Mouse (Mus musculus) MEL (cell line): ENCODE data around the gene Gm42417. TPM values are rescaled to one million over a fixed set of nuclear protein-coding genes. Genes with fewer than 3 reads are reported as not detected.

Experiments used
- DNase-seq: peaks from one replicate; pipeline ENCODE4 v3.0.0; 2011; ENCODE audit warnings: low read depth, low spot score
- H3K27ac ChIP-seq: 2 replicates; pipeline ENCODE4 v1.5.1; 2012; ENCODE audit warnings: low read depth, mild to moderate bottlenecking, control low read depth, low read length, moderate library complexity; ENCODE audit not compliant: control insufficient read depth
- H3K27me3 ChIP-seq, 2 experiments: fragments of 150-350 bp in 1 of 2; sonication (generic) in 1 of 2; 2 replicates each; pipeline ENCODE4 v1.6.1; 2012; ENCODE audit warnings: low read length in 2 of 2, mild to moderate bottlenecking in 2 of 2, improper control_type of control experiment in 1 of 2, moderate library complexity in 1 of 2; ENCODE audit not compliant: insufficient read depth in 2 of 2, control insufficient read depth in 1 of 2
- H3K36me3 ChIP-seq, 2 experiments: 2 replicates each; pipeline ENCODE4 v1.6.1; 2012 to 2014; ENCODE audit warnings: low read length in 2 of 2, improper control_type of control experiment in 1 of 2, inconsistent platforms in 1 of 2, mild to moderate bottlenecking in 1 of 2; ENCODE audit not compliant: insufficient read depth in 2 of 2, control insufficient read depth in 1 of 2
- H3K4me1 ChIP-seq, 2 experiments: fragments of 150-350 bp in 1 of 2; sonication (generic) in 1 of 2; 2 replicates each; pipeline ENCODE4 v1.6.1; 2012; ENCODE audit warnings: low read length in 2 of 2, improper control_type of control experiment in 1 of 2, mild to moderate bottlenecking in 1 of 2; ENCODE audit not compliant: insufficient read depth in 2 of 2, control insufficient read depth in 1 of 2
- H3K4me3 ChIP-seq, 2 experiments: fragments of 150-350 bp in 1 of 2; sonication (generic) in 1 of 2; 2 replicates each; pipeline ENCODE4 v1.5.1; 2012; ENCODE audit warnings: low read depth in 2 of 2, low read length in 2 of 2, mild to moderate bottlenecking in 2 of 2, moderate library complexity in 2 of 2, control low read depth in 1 of 2, improper control_type of control experiment in 1 of 2; ENCODE audit not compliant: control insufficient read depth in 1 of 2, insufficient read depth in 1 of 2
- H3K79me2 ChIP-seq: 2 replicates; pipeline ENCODE4 v1.6.1; 2012; ENCODE audit warnings: mild to moderate bottlenecking, low read length, moderate library complexity; ENCODE audit not compliant: control insufficient read depth, poor library complexity, insufficient read depth
- H3K9ac ChIP-seq: 2 replicates; pipeline ENCODE4 v1.6.1; 2012; ENCODE audit warnings: low read depth, mild to moderate bottlenecking, control low read depth, low read length, moderate library complexity; ENCODE audit not compliant: control insufficient read depth, poor library complexity, severe bottlenecking
- H3K9me3 ChIP-seq: fragments of 150-350 bp; sonication (generic); replicated peaks from 2 replicates; pipeline ENCODE4 v1.6.1; 2012; ENCODE audit warnings: mild to moderate bottlenecking, low read length, improper control_type of control experiment, moderate library complexity; ENCODE audit not compliant: insufficient read depth
- BHLHE40 ChIP-seq: IDR thresholded peaks from 2 replicates; pipeline ENCODE4 v1.6.1; 2012; ENCODE audit warnings: low read depth, mild to moderate bottlenecking, inconsistent platforms, low read length, improper control_type of control experiment, borderline replicate concordance
- CHD2 ChIP-seq: IDR thresholded peaks from 2 replicates; pipeline ENCODE4 v1.6.1; 2011; ENCODE audit warnings: low read length, improper control_type of control experiment
- CTCF ChIP-seq, 3 experiments: IDR thresholded peaks in 2 of 3; conservative IDR thresholded peaks in 1 of 3; 2 replicates each; pipeline ENCODE4 v1.5.1; 2011 to 2012; ENCODE audit warnings: low read length in 3 of 3, low read depth in 2 of 3, mild to moderate bottlenecking in 2 of 3, improper control_type of control experiment in 1 of 3, inconsistent platforms in 1 of 3, mixed read lengths in 1 of 3, moderate library complexity in 1 of 3; ENCODE audit not compliant: control insufficient read depth in 1 of 3, insufficient read depth in 1 of 3, poor library complexity in 1 of 3, severe bottlenecking in 1 of 3
- E2F4 ChIP-seq: IDR thresholded peaks from 2 replicates; pipeline ENCODE4 v1.6.1; 2011; ENCODE audit warnings: low read depth, low read length, improper control_type of control experiment, borderline replicate concordance
- EP300 ChIP-seq, 2 experiments: IDR thresholded peaks; 2 replicates each; pipeline ENCODE4 v1.6.1; 2011; ENCODE audit warnings: improper control_type of control experiment in 2 of 2, low read length in 2 of 2, low read depth in 1 of 2, mild to moderate bottlenecking in 1 of 2
- ETS1 ChIP-seq: IDR thresholded peaks from 2 replicates; pipeline ENCODE4 v1.6.1; 2012; ENCODE audit warnings: low read depth, mild to moderate bottlenecking, inconsistent platforms, low read length, improper control_type of control experiment, moderate library complexity
- GABPA ChIP-seq: IDR thresholded peaks from 2 replicates; pipeline ENCODE4 v1.6.1; 2012; ENCODE audit warnings: low read depth, mild to moderate bottlenecking, inconsistent platforms, low read length, improper control_type of control experiment, moderate library complexity
- HCFC1 ChIP-seq: IDR thresholded peaks from 2 replicates; pipeline ENCODE4 v1.6.1; 2012; ENCODE audit warnings: low read depth, mild to moderate bottlenecking, inconsistent platforms, low read length, improper control_type of control experiment, moderate library complexity
- KAT2A ChIP-seq: conservative IDR thresholded peaks from 2 replicates; pipeline ENCODE4 v1.6.1; 2012; ENCODE audit warnings: low read depth, low read length, improper control_type of control experiment, inconsistent platforms
- MEF2A ChIP-seq: IDR thresholded peaks from 2 replicates; pipeline ENCODE4 v1.6.1; 2014; ENCODE audit warnings: low read depth, mild to moderate bottlenecking, inconsistent platforms, low read length, improper control_type of control experiment; ENCODE audit not compliant: poor library complexity, insufficient replicate concordance, severe bottlenecking; ENCODE audit errors: extremely low read depth
- MYC ChIP-seq: IDR thresholded peaks from 2 replicates; pipeline ENCODE4 v1.6.1; 2011; ENCODE audit warnings: low read depth, mild to moderate bottlenecking, low read length, improper control_type of control experiment, moderate library complexity
- POLR2AphosphoS2 ChIP-seq: IDR thresholded peaks from 2 replicates; pipeline ENCODE4 v1.6.1; 2011; ENCODE audit warnings: low read length, improper control_type of control experiment
- RAD21 ChIP-seq: IDR thresholded peaks from 2 replicates; pipeline ENCODE4 v1.6.1; 2011; ENCODE audit warnings: mild to moderate bottlenecking, low read depth, low read length, improper control_type of control experiment
- RCOR1 ChIP-seq: IDR thresholded peaks from 2 replicates; pipeline ENCODE4 v1.6.1; 2012; ENCODE audit warnings: low read depth, mild to moderate bottlenecking, inconsistent platforms, low read length, improper control_type of control experiment
- SIN3A ChIP-seq: IDR thresholded peaks from 2 replicates; pipeline ENCODE4 v1.6.1; 2012; ENCODE audit warnings: low read length, improper control_type of control experiment, inconsistent platforms
- TAL1 ChIP-seq: IDR thresholded peaks from 2 replicates; pipeline ENCODE4 v1.6.1; 2012; ENCODE audit warnings: mild to moderate bottlenecking, inconsistent platforms, low read length, moderate library complexity, mixed read lengths
- TBP ChIP-seq: IDR thresholded peaks from 2 replicates; pipeline ENCODE4 v1.8.0; 2011; ENCODE audit warnings: low read depth, low read length, improper control_type of control experiment
- USF1 ChIP-seq: IDR thresholded peaks from 2 replicates; pipeline ENCODE4 v1.6.1; 2014; ENCODE audit warnings: low read depth, mild to moderate bottlenecking, inconsistent platforms, low read length, improper control_type of control experiment, moderate library complexity
- ZC3H11A ChIP-seq: IDR thresholded peaks from 2 replicates; pipeline ENCODE4 v1.6.1; 2012; ENCODE audit warnings: low read depth, mild to moderate bottlenecking, inconsistent platforms, low read length, improper control_type of control experiment
- ZKSCAN1 ChIP-seq: IDR thresholded peaks from 2 replicates; pipeline ENCODE4 v1.6.1; 2012; ENCODE audit warnings: low read depth, mild to moderate bottlenecking, inconsistent platforms, low read length, improper control_type of control experiment, moderate library complexity
- ZMIZ1 ChIP-seq: IDR thresholded peaks from 2 replicates; pipeline ENCODE4 v1.6.1; 2012; ENCODE audit warnings: low read depth, mild to moderate bottlenecking, inconsistent platforms, low read length, improper control_type of control experiment, moderate library complexity
- polyA plus RNA-seq, 2 experiments: library from polyadenylated mRNA; stranded (reverse) in 1 of 2; unstranded in 1 of 2; fragments of >175 nt in 1 of 2; fragments of >200 nt in 1 of 2; gene quantifications; 2 replicates each; pipeline versions ENCODE4 v1.2.1 to v1.2.4; 2012; ENCODE audit warnings: low replicate concordance in 2 of 2, low read depth in 1 of 2; ENCODE audit not compliant: insufficient read length in 2 of 2, insufficient read depth in 1 of 2, missing spikeins in 1 of 2
- total RNA-seq: library from RNA; depleted of rRNA; stranded (reverse); fragments of 300-350 nt; gene quantifications from 2 replicates; pipeline ENCODE4 v1.2.3, GENCODE M21; 2012

Gene Gm42417
- total and polyA plus RNA-seq, 3 experiments: 0.74 TPM; not detected in 2

DNA sequence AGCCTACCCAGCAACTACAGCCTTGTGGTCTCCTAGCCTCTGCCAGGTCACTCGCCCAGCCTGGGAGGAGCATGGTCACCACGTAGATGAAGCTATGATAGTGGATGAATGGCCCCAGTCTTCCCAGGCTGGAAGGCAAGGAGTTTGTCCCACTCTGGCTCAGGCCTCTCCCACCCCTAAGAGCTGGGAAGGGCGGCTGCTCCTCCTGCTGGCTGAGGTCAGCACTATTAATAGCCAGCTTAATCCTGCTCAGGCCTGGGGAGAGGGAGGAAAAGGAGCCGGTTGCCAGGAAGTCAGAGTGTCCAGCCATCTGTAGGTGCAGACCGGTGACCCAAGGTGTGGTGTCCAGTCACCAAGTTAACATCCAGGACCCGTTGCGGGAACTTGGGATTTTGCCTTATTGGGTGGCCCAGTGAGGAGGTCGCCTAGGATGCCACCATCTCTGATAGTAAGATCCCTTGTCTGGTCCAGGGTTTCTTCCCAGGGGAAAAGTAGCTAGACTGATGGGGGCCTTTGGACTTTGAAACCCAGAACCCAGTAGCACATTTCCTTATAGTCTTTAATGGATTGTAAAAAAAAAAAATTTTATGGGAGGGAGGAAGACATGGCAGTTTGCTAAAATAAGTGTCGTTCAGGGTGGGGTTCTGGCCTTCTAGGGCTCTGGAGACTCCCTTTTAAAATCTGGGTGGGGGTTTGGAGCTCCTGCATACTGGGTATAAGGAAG lies 46.7 kb downstream of the Gm42417 start:
- no peak overlapping the region for H3K27ac ChIP-seq
- no peaks in the 10 kb centered on the region for H3K36me3 ChIP-seq
- no peak for DNase-seq
- no peaks in the 10 kb centered on the region for H3K4me1 ChIP-seq
- H3K9me3 ChIP-seq: no peaks in the 10 kb centered on the region
- TF ChIP-seq RAD21: peak; percentile 4
- TF ChIP-seq CTCF (IDR thresholded peaks at IDR 0.05 in 2 of 3, conservative IDR thresholded peaks at IDR 0.05 in 1 of 3; ENCODE audit: control insufficient read depth in 1 of 3, insufficient read depth in 1 of 3, low read depth in 2 of 3, low read length in 3 of 3, poor library complexity in 1 of 3, severe bottlenecking in 1 of 3): peak in 1 of 3 experiments; percentile 12; a peak in 1 of 6 replicates
- no peak for TF ChIP-seq KAT2A
- no peak overlapping the region for H3K9ac ChIP-seq
- H3K4me3 ChIP-seq: no peak overlapping the region
- no peaks in the 10 kb centered on the region for H3K79me2 ChIP-seq
- no peaks in the 10 kb centered on the region for H3K27me3 ChIP-seq

DNA sequence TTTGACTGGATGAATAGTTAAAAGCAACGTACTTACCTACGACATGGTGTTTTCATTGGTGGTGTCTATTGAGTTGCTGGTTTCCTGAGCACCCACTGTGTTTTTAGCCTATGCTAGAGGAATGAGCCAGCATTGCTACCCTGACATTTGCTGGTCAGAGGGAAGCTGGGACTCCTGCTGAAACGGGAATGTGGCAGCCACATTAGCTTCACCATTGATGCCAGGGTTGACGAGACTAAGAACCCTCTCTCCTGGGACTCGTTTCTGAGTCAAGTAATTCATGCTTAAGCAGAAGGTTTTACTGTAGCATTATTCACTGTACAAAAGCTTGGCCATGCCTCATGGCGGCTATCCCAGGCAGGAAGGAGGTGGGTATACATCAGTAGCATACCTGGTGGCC lies 49.6 kb downstream of the Gm42417 start:
- H3K4me3 ChIP-seq: no peak overlapping the region
- H3K27ac ChIP-seq: no peak overlapping the region
- no peaks in the 10 kb centered on the region for H3K36me3 ChIP-seq
- no peaks in the 10 kb centered on the region for H3K79me2 ChIP-seq
- no peak for DNase-seq
- TF ChIP-seq ETS1 (no peak), SIN3A (no peak), ZC3H11A (no peak), HCFC1 (no peak), ZKSCAN1 (no peak), POLR2AphosphoS2 (no peak), EP300 (IDR thresholded peaks at IDR 0.05; ENCODE audit: low read depth in 1 of 2, low read length in 2 of 2) (no peak), USF1 (no peak), TBP (no peak), RCOR1 (no peak), MYC (no peak), CHD2 (no peak), ZMIZ1 (no peak), E2F4 (no peak), TAL1 (no peak), GABPA (no peak), MEF2A (no peak), BHLHE40 (no peak)
- TF ChIP-seq, all 39 proteins: peak for 0
- H3K27me3 ChIP-seq: no peaks in the 10 kb centered on the region
- no peaks in the 10 kb centered on the region for H3K4me1 ChIP-seq
- no peaks in the 10 kb centered on the region for H3K9me3 ChIP-seq
- H3K9ac ChIP-seq: no peak overlapping the region
